Mouse (Mus musculus): Measurements from ENCODE around the gene Pax5. TPM values are rescaled to one million over a fixed set of nuclear protein-coding genes. Genes with fewer than 3 reads are reported as not detected.

Gene Pax5
- total RNA-seq, 2 experiments from 2014 or later: 0.10 to 0.38 TPM

DNA sequence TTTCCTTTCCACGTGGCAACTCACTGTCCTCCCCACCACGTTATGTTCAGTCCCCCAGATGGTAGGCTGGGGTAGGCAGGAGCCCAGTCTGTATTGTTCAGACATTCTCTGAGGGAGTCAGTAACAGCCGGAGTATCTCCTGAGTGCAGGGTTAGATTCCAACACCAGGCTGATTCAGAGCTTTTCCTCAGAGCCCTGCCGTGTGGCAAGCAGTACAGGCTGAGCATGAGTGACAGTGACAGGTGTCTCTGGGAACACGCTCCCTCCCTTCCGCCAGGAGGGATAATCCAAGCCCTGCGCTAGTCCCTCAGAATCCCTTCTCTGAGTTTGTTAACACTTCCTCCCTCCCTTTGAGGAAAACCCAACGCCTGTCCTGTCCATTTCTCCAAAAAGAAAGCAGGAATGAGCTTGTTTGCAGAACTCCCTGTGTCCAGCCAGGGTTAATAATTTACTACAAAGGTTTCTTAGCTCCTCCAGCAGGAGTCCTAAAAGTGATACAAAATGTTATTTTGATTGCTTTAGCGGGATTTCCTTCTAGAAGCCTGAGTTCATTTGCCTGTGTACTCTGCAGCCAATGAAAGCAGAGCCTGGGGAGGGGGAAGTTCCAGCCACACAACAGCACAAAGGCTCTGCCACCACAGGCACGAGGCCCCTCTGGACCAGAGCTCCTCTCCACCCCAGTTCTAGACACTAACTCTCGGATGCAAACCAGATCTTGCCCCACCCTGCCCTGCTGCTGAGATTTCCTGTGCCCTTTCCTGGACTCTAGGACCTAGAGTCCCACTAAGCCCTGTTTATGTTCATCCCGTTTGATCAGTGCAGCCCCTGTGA lies 76.4 kb downstream of the Pax5 start:
- H3K4me3 ChIP-seq: no peak overlapping the region
- peak; percentile 20 for TF ChIP-seq CTCF (conservative IDR thresholded peaks at IDR 0.05)
- peak; percentile 3 to 17 for DNase-seq (ENCODE audit: low spot score in 2 of 2)

DNA sequence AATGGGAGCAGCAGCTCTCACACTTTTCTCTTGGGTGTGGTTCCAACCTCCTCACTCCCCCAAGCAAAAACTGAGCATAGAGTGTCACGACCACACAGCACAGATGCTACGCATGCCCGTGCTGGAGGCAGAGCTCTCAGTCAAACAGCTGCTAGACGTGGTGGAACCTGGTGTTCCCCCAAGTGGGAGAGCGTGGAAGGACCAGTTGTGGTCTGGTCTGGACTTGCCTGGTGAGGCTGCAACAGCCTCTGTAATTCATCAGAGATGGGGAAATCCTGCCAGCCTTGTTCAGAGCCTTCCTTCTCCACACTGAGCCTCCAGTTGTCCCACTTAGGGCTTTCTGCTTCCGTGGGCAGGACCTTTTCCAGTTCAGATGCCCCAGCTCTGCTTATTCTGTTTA lies 80.2 kb downstream of the Pax5 start:
- Histone ChIP-seq H3K27ac (no peak overlapping the region), H3K4me3 (no peak overlapping the region)
- no peak for DNase-seq (ENCODE audit: low spot score in 2 of 2)
- no peak for TF ChIP-seq CTCF (conservative IDR thresholded peaks at IDR 0.05)

More for the DNA sequence above, 76.4 kb downstream of the Pax5 start:
- no peak overlapping the region for H3K27ac ChIP-seq

DNA sequence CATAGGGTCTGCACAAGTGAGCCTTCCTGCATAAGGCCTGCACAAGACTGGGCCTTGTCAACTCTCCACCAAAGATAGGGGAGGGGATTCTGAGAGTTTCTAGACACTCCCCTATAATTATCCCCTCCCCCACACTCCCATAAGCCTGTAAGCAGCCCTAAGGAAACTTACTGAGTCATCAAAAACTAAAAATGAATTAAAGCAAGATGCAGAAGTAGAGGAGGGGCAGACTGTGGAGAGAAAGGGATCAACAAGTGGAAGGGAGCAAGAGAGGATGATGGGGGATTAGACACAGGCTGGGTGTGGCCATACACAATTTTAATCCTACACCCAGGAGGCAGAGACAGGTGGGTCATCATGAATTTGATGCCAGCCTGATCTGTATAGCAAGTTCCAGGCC lies 82.4 kb downstream of the Pax5 start:
- DNase-seq (ENCODE audit: low spot score in 2 of 2): no peak
- Histone ChIP-seq H3K27ac (no peak overlapping the region), H3K4me3 (no peak overlapping the region)
- TF ChIP-seq CTCF (conservative IDR thresholded peaks at IDR 0.05): no peak

DNA sequence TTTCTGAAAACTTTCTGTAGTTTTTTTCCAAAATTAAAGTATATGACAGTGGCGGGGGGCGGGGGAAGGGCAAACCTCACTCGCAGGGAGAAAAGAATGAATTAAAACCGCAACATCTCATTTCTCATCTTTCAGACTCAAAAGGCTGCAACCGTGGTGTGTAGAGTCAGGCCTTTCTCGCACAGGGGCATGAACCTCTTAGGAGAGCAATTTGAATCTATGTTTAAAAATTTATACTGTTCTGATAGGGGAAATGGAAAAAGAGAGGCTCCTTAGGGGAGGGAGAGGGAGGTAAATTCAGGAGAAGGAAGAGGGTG lies 85.2 kb downstream of the Pax5 start:
- H3K27ac ChIP-seq: no peak overlapping the region
- no peak for TF ChIP-seq CTCF (conservative IDR thresholded peaks at IDR 0.05)
- no peak overlapping the region for H3K4me3 ChIP-seq
- DNase-seq (ENCODE audit: low spot score in 2 of 2): no peak

DNA sequence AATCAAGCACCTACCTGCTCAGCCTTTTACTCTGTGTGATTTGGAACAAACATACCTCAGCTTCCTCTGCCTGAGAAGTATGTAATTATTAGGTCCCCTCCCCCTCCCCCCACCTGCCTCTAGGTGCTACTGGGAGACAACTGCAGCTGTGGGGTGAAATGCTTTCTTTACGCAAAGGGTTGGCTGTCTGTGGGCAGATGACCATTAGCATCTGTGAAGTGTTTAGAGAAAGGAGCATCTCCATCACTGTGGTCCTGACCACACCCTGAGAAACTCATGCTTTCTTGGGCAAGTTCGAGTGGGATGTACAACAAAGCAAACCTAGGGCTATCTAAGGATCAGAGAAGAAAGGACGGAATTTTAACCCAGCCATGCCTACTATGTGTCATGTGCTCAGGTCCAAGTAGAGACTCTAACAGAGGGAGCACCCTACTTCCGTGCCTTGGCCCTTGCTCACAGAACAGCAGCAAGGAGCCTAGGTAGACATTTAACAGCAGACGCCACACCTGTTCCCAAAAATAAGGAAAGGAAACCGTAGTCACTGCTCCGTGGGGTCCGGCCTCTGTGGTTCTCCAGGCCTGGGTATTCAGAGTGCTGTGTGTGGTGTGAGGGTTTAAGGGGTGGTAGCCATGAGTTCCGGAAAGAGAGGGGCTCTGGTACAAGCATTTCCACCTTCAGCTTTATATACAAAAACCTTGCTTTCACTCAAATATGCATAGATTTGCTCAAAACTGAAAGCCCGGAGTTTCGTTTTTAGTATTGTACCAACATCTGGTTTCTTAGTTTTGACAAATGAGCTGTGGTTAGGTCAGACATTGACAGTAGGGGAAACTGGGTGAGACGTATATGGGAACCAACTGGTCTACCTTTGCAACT lies 85.8 kb downstream of the Pax5 start:
- no peak for TF ChIP-seq CTCF (conservative IDR thresholded peaks at IDR 0.05)
- H3K4me3 ChIP-seq: no peak overlapping the region
- DNase-seq (ENCODE audit: low spot score in 2 of 2): no peak
- H3K27ac ChIP-seq: no peak overlapping the region

DNA sequence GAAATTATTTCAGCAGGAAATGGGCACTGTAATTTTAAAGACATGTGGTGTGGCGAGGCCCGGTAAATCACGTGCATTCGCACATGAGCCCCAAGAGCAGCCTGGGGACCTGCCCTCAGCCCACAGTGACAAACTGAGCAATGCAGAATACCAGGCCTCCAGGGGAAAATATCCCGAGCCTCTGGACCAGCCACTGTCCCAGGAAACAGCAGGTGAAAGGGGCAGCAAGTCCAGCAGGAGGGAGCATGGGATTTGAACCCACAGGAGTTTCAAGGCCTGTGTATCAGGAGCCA lies 86.9 kb downstream of the Pax5 start:
- Histone ChIP-seq H3K4me3 (no peak overlapping the region), H3K27ac (no peak overlapping the region)
- DNase-seq (ENCODE audit: low spot score in 2 of 2): no peak
- TF ChIP-seq CTCF (conservative IDR thresholded peaks at IDR 0.05): no peak

DNA sequence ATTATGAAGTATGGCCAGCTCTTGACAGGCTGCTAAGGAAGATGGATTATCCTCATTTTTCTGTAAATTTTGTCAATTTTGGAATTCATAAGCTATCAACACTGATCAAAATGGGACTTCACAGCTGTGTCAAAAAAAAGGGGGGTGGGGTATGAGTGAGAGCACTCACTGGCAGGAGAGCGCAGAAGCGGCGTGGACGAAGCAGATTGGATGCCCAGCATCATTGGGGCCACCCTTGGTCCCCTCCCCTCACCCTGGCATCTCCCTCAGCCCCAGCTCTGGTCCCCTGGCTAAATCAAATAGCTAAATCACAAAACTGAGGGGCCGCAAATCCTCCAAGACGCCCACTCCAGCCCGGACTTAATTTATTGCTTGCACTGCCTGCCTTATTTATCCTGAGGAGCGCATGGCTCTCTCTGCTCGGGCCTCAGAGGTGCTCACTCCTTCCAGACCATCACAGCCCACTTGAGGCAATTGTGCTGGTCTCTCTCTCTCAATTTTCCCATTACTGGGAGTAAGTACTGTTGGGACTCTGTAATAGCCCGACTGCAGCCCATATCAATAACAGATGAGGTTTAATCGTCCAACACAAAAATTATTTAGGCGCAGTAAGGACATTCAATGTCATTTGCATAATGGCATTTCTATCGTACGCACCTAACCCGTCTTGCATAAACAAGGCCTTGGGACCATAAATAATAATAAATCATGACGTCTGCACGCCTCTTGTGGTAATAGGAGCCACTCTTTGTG lies 87.4 kb downstream of the Pax5 start:
- DNase-seq (ENCODE audit: low spot score in 2 of 2): no peak
- Histone ChIP-seq H3K27ac (no peak overlapping the region), H3K4me3 (no peak overlapping the region)
- TF ChIP-seq CTCF (conservative IDR thresholded peaks at IDR 0.05): no peak

DNA sequence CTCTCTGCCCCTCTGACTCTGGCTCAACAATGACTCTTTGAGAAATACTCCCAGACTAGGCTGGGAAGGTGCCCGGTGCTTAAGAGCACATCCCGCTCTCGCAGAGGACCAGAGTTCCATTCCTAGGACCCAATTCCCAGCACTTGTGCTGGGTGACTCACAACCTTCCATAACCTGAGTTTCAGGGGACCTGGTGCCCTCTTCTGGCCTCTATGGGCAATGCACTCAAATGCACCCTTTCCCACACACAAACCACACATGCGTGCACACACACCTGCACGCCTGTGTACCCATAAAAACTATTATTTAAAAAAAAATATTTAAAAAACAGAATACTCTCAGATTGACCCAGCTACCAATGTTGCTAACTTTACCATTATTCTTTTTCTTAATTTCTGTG lies 90.0 kb downstream of the Pax5 start:
- no peak for DNase-seq (ENCODE audit: low spot score in 2 of 2)
- H3K27ac ChIP-seq: no peak overlapping the region
- no peak overlapping the region for H3K4me3 ChIP-seq
- peak; percentile 46 for TF ChIP-seq CTCF (conservative IDR thresholded peaks at IDR 0.05)

DNA sequence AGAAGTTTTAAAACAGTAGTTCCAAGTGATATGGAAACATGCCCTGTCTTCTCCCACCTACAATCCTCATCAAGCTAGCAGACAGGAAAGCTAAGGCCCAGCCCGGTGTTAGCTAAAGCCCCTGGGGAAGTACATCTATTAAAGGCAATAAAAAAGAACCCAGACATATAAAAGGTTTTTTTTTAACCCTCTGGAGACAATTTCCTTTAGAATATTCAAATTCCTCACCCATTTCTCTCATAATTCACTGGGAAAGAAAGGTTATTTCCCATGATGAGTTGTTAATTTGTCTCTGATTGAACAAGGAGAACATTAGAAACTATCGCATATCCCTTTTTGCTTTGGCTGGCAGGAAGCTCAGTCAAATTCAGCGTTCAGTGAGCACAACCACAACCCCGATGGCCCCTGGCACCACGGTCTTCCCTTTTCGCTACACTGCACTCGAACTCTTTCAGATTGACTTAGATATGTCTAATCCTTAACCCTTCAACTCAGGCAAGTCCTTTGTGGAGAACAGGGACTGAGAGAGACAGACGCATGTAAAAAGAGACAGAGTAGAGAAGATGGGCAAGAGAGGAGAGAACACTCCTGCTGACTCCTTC lies 96.1 kb downstream of the Pax5 start:
- TF ChIP-seq CTCF (conservative IDR thresholded peaks at IDR 0.05): no peak
- DNase-seq (ENCODE audit: low spot score in 2 of 2): no peak
- no peak overlapping the region for H3K27ac ChIP-seq
- H3K4me3 ChIP-seq: no peak overlapping the region

DNA sequence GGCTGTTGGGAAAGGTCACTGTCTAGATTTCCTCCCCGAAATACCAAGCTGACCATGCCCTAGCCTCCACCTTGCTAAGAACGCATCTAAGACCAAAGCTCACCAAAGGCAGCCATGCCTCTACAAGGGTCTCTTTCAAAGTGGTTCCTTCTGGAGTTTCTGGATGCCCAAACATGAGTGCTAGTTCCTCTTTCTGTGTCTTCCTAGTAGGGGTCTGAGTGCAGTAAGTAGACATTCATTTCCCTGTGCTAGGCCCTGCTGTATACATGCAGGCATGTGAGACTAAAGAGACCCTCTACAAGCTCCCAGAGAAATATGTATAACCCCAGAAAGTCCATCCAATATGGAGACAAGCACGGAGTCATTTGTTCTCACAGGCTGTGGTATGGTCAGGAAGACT lies 97.9 kb downstream of the Pax5 start:
- DNase-seq (ENCODE audit: low spot score in 2 of 2): no peak
- Histone ChIP-seq H3K27ac (no peak overlapping the region), H3K4me3 (no peak overlapping the region)
- no peak for TF ChIP-seq CTCF (conservative IDR thresholded peaks at IDR 0.05)

DNA sequence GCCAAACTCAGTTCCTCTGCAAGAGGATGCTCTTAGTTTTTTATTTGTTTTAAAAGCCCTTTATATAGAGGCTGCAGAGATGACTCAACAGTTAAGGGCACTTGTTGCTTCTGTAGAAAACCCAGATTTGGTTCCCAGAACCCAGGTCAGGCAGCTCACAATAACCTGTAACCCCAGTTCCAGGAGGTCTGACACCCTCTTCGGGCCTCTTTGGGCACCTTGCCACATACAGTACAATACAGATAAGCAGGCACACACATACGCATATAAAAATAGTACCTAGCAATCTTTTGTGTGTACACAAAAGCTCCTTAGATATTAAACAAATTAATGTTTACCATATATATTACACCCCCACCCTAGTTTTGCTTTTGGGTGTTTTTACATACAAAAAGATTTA lies 104.8 kb downstream of the Pax5 start:
- no peak overlapping the region for H3K27ac ChIP-seq
- TF ChIP-seq CTCF (conservative IDR thresholded peaks at IDR 0.05): no peak
- no peak for DNase-seq (ENCODE audit: low spot score in 2 of 2)
- no peak overlapping the region for H3K4me3 ChIP-seq

DNA sequence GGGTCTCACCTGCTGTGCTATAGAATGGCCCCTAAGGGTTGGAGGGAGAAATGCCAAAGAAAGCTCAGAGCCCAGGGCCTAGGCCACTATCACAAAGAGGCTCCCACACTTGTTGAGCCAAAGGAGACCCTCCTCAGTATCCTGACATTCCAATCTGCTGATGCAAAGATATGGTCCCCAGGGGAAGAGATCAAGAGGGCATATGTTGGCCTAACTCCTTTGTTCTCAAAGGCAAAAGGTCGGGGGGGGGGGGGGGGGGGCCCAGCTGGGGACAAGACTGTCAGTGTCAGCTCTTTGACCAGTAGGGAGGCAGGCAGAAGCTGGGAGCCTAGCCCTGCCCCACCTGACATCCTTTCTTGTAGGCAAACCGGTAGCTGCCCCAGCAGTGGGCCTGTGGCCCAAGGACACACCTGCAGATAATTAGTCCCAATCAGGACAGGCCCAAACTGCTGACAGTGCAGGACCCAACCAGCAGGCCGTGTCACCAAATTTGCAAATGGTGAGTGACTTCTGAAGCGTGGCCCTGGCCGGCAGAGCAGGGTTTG lies 108.0 kb downstream of the Pax5 start:
- H3K4me3 ChIP-seq: no peak overlapping the region
- no peak overlapping the region for H3K27ac ChIP-seq
- no peak for TF ChIP-seq CTCF (conservative IDR thresholded peaks at IDR 0.05)
- no peak for DNase-seq (ENCODE audit: low spot score in 2 of 2)

DNA sequence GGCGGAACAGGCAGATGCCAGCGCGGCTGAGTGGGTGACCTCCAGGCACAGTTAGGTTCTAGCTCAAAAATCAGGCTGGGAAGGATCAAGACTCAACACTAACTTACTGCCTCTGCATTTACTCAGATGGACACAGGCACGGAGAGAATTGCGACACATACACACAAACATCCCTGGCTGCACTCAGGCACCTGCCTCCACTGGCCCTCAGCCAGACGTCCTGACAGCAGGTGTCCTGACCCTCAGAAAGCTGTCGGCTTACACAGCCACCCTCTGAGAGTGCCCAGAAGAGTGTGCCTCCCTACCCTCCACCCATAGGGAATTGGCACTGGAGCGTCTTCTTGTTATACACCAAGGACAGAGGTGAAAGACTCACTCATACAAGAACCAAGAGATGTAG lies 108.9 kb downstream of the Pax5 start:
- no peak for DNase-seq (ENCODE audit: low spot score in 2 of 2)
- Histone ChIP-seq H3K4me3 (no peak overlapping the region), H3K27ac (no peak overlapping the region)
- TF ChIP-seq CTCF (conservative IDR thresholded peaks at IDR 0.05): no peak

Measured in layer of hippocampus, adult 2 months (tissue).